Comparison of ENCODE assay signal across 22 mouse cellular contexts in genomic region chr9:103491985-103492384, GRCm38 (mm10). TPM values are rescaled to one million over a fixed set of nuclear protein-coding genes. Genes with fewer than 3 reads are reported as not detected.
DNase-seq lines count a peak whose midpoint lies in the region; ATAC-seq and TF ChIP-seq lines count a peak whose summit lies in the region.
"Had no signal": no experiment of that assay in that cellular context is flagged by ENCODE, and none has a peak within 500 bp of the region (broad histone marks: within the 10 kb centered on the region; RNA-seq: fewer than 3 reads in every experiment).

No protein-coding gene starts in this region.

- no peak for TF ChIP-seq CTCF in heart, adult 2 months (IDR thresholded peaks at IDR 0.05)
- peak; percentile 11; the same call in 1 of the 2 replicates for TF ChIP-seq CTCF in heart, postnatal 0 days (IDR thresholded peaks at IDR 0.05; ENCODE audit: low read depth)

- H3K27ac ChIP-seq in heart, embryonic 11.5 days (ENCODE audit: low read depth, low read length) = 0 out of 2 replicates have a peak overlapping the region, but pooled peaks have one; percentile 25
- no peak overlapping the region for H3K27ac ChIP-seq in heart, adult 2 months
- peak overlapping the region; percentile 27 to 53; a peak in 2 of 4 replicates for H3K27ac ChIP-seq in heart, embryonic 14.5 days (replicated peaks in 1 of 2; ENCODE audit: control insufficient read depth in 1 of 2, insufficient read depth in 1 of 2, low read depth in 2 of 2, low read length in 2 of 2)
- H3K27ac ChIP-seq in heart, postnatal 0 days (ENCODE audit: low read depth) = peak overlapping the region; percentile 58
- H3K27ac ChIP-seq: forebrain, embryonic 13.5 days; hindbrain, embryonic 12.5 days; hindbrain, embryonic 15.5 days had no signal

- DNase-seq in heart, adult 2 months = no peak
- DNase-seq in heart, postnatal 14 days = no peak
- peak; percentile 63 for DNase-seq in heart, postnatal 0 days (ENCODE audit: low spot score)
- no peak for DNase-seq in heart, postnatal 4 days
- DNase-seq: adrenal gland, adult 2 months; adrenal gland, postnatal 14 days; cerebellum, adult 11 months; cerebellum, adult 2 months; cerebellum, postnatal 10 days; gastrocnemius, postnatal 10 days; gastrocnemius, postnatal 36 days; kidney, adult 2 months had no signal

- H3K4me1 ChIP-seq in heart, embryonic 11.5 days (ENCODE audit: control insufficient read depth, insufficient read depth, low read length) = peaks cover 36% of the 10 kb centered on the region
- peaks cover 4% of the 10 kb centered on the region for H3K4me1 ChIP-seq in heart, adult 2 months (ENCODE audit: control insufficient read depth, insufficient read depth, low read length)
- H3K4me1 ChIP-seq in heart, embryonic 14.5 days (ENCODE audit: control insufficient read depth in 2 of 2, insufficient read depth in 2 of 2, low read length in 2 of 2) = peaks cover 38 to 60% of the 10 kb centered on the region in 2 experiments
- peaks cover 22% of the 10 kb centered on the region for H3K4me1 ChIP-seq in heart, postnatal 0 days (ENCODE audit: control insufficient read depth, insufficient read depth)

- no peaks in the 10 kb centered on the region for H3K9me3 ChIP-seq in heart, embryonic 11.5 days (replicated peaks; ENCODE audit: control insufficient read depth, low read length)
- no peaks in the 10 kb centered on the region for H3K9me3 ChIP-seq in heart, embryonic 14.5 days (ENCODE audit: control insufficient read depth, low read length)
- H3K9me3 ChIP-seq in heart, postnatal 0 days (replicated peaks; ENCODE audit: control insufficient read depth, low read length) = no peaks in the 10 kb centered on the region
- H3K9me3 ChIP-seq: forebrain, embryonic 10.5 days; forebrain, embryonic 13.5 days; hindbrain, embryonic 12.5 days; hindbrain, embryonic 15.5 days had no signal

- 44% methylated on average over 8 of the region's 8 CpGs for WGBS in heart, embryonic 11.5 days (ENCODE audit: insufficient replicate concordance)
- WGBS in heart, adult 2 months = 62% methylated on average over 8 of the region's 8 CpGs
- WGBS in heart, embryonic 14.5 days = 33% methylated on average over 8 of the region's 8 CpGs
- whole genome bisulfite sequencing in heart, postnatal 0 days = 39% methylated on average over 8 of the region's 8 CpGs

- intact Hi-C loops in heart, adult 2 months (cut with DNase I) = no loop called here
- intact Hi-C loops in heart, postnatal 14 days (cut with DNase I) = no loop called here

- H3K79me2 ChIP-seq in heart, adult 2 months (replicated peaks; ENCODE audit: control insufficient read depth, insufficient read depth, low read length) = no peaks in the 10 kb centered on the region

- H3K27me3 ChIP-seq in heart, embryonic 11.5 days (ENCODE audit: control insufficient read depth, insufficient read depth, low read length) = no peaks in the 10 kb centered on the region
- no peaks in the 10 kb centered on the region for H3K27me3 ChIP-seq in heart, adult 2 months (ENCODE audit: control insufficient read depth, insufficient read depth, low read length)
- H3K27me3 ChIP-seq in heart, embryonic 14.5 days (ENCODE audit: control insufficient read depth, insufficient read depth, low read length) = no peaks in the 10 kb centered on the region
- no peaks in the 10 kb centered on the region for H3K27me3 ChIP-seq in heart, postnatal 0 days (ENCODE audit: control insufficient read depth, insufficient read depth, low read length)
- H3K27me3 ChIP-seq: forebrain, embryonic 13.5 days; hindbrain, embryonic 15.5 days had no signal

- H3K4me3 ChIP-seq in heart, embryonic 11.5 days (ENCODE audit: low read depth, low read length) = no peak overlapping the region
- H3K4me3 ChIP-seq in heart, adult 2 months = no peak overlapping the region
- no peak overlapping the region for H3K4me3 ChIP-seq in heart, embryonic 14.5 days (ENCODE audit: control insufficient read depth in 1 of 2, insufficient read depth in 1 of 2, low read depth in 1 of 2, low read length in 2 of 2)
- no peak overlapping the region for H3K4me3 ChIP-seq in heart, postnatal 0 days (ENCODE audit: low read depth, low read length)
- H3K4me3 ChIP-seq: forebrain, embryonic 10.5 days; forebrain, embryonic 13.5 days; hindbrain, embryonic 12.5 days; hindbrain, embryonic 15.5 days had no signal

- no peak for TF ChIP-seq EP300 in heart, adult 2 months (IDR thresholded peaks at IDR 0.05; ENCODE audit: insufficient read depth, low read depth, low read length)
- peak; percentile 90 for TF ChIP-seq EP300 in heart, postnatal 0 days (IDR thresholded peaks at IDR 0.05; ENCODE audit: low read depth)

- no peak for TF ChIP-seq POLR2A in heart, adult 2 months (IDR thresholded peaks at IDR 0.05; ENCODE audit: insufficient read depth, low read depth, low read length)

- H3K9ac ChIP-seq in heart, embryonic 11.5 days (ENCODE audit: low read depth, low read length) = peak overlapping the region; percentile 36; the same call in 1 of the 2 replicates
- H3K9ac ChIP-seq in heart, adult 2 months (ENCODE audit: low read depth, low read length) = no peak overlapping the region
- no peak overlapping the region for H3K9ac ChIP-seq in heart, embryonic 14.5 days (ENCODE audit: low read length)
- no peak overlapping the region; the same call in 1 of the 2 replicates for H3K9ac ChIP-seq in heart, postnatal 0 days (replicated peaks; ENCODE audit: low read depth, low read length)
- H3K9ac ChIP-seq: hindbrain, embryonic 12.5 days; hindbrain, embryonic 15.5 days had no signal

- ATAC-seq in heart, embryonic 11.5 days (replicated peaks; ENCODE audit: insufficient number of reproducible peaks, low FRiP score, low TSS enrichment) = no peak
- ATAC-seq in heart, embryonic 14.5 days (ENCODE audit: insufficient number of reproducible peaks, insufficient read depth, low FRiP score, low read depth) = no peak
- ATAC-seq in heart, postnatal 0 days (ENCODE audit: insufficient read depth, low read depth) = peak; percentile 60; the same call in 1 of the 2 replicates
- ATAC-seq: CD4-positive, CD25-positive, alpha-beta regulatory T cell, adult 4 months; forebrain, embryonic 13.5 days; forebrain, embryonic 16.5 days; intestine, postnatal 0 days had no signal

- 0 out of 2 replicates have a peak, but pooled peaks cover 4% of the 10 kb centered on the region for H3K36me3 ChIP-seq in heart, embryonic 11.5 days (ENCODE audit: control insufficient read depth, insufficient read depth, low read length)
- H3K36me3 ChIP-seq in heart, adult 2 months (ENCODE audit: control insufficient read depth, insufficient read depth, low read length) = no peaks in the 10 kb centered on the region
- peaks cover 13% of the 10 kb centered on the region; the same call in 1 of the 2 replicates for H3K36me3 ChIP-seq in heart, embryonic 14.5 days (ENCODE audit: control insufficient read depth, insufficient read depth, low read length)
- no peaks in the 10 kb centered on the region for H3K36me3 ChIP-seq in heart, postnatal 0 days (replicated peaks; ENCODE audit: control insufficient read depth, insufficient read depth, low read length)
- H3K36me3 ChIP-seq: forebrain, embryonic 10.5 days; hindbrain, embryonic 12.5 days; hindbrain, embryonic 15.5 days had no signal

- H3K4me2 ChIP-seq in heart, embryonic 11.5 days = no peak overlapping the region
- no peak overlapping the region for H3K4me2 ChIP-seq in heart, embryonic 14.5 days (ENCODE audit: low read length)
- H3K4me2 ChIP-seq in heart, postnatal 0 days (ENCODE audit: low read depth, low read length) = no peak overlapping the region
- H3K4me2 ChIP-seq: forebrain, embryonic 13.5 days; hindbrain, embryonic 12.5 days; hindbrain, embryonic 15.5 days had no signal

RNA-seq across cellular contexts. Expression of gene Bfsp2, which starts 11.8 kb away (rescaled TPM):
- 0.25 and 0.60 TPM in 2 replicates for polyA plus RNA-seq in heart, embryonic 11.5 days (2014; fragmentation: Nextera tagmentation; extraction: Ambion mirVana)
- total RNA-seq in heart, adult 2 months (2021) = under 1 TPM; 0.52 to 0.99 TPM
- 0.31 TPM in 1 of 2 replicates, not detected in the other for polyA plus RNA-seq in heart, adult 2 months (2012; rRNA removed)
- polyA plus RNA-seq in heart, embryonic 14.5 days (2014; fragmentation: Nextera tagmentation; extraction: Ambion mirVana) = 0.70 and 1.3 TPM in 2 replicates
- total RNA-seq in heart, postnatal 14 days (2021) = under 1 TPM in 1 of 2 experiments, not detected in 1; 0.65 TPM
- not detected in 2 replicates for total RNA-seq in heart, postnatal 0 days (2014; rRNA removed; ENCODE audit: low replicate concordance)
- polyA plus RNA-seq in heart, postnatal 0 days (2015; fragmentation: Nextera tagmentation; extraction: Ambion mirVana) = 1.7 and 2.3 TPM in 2 replicates
- under 1 TPM; 0.38 to 0.88 TPM for total RNA-seq in heart, postnatal 4 days (2021)
- total RNA-seq: adrenal gland, adult 2 months; adrenal gland, postnatal 14 days; adrenal gland, postnatal 4 days had no signal
- polyA plus RNA-seq: adrenal gland, adult 2 months had no signal
